Mouse (Mus musculus) olfactory bulb, adult 2 months (tissue): ENCODE results near the gene Srsf7.

Source experiments
- CTCF ChIP-seq: fragments of 200-500 bp; IDR thresholded peaks from 2 replicates; pipeline ENCODE4 v1.5.1; 2012; ENCODE audit warnings: low read depth, mild to moderate bottlenecking, low read length, moderate library complexity; ENCODE audit not compliant: insufficient read depth
- POLR2A ChIP-seq: fragments of 200-500 bp; IDR thresholded peaks from 2 replicates; pipeline ENCODE4 v1.6.1; 2012; ENCODE audit warnings: mild to moderate bottlenecking, low read depth, low read length, moderate library complexity; ENCODE audit not compliant: insufficient read depth

- TF ChIP-seq POLR2A = no peak
- TF ChIP-seq CTCF = no peak
These were observed 49.6 kb downstream of the Srsf7 start for GRCm38 (mm10) chr17:80157489-80157888.
